Mouse (Mus musculus) heart, embryonic 15.5 days (tissue): Measurements from ENCODE around the gene Timm23. TPM values are rescaled to one million over a fixed set of nuclear protein-coding genes. Genes with fewer than 3 reads are reported as not detected.
A peak's percentile ranks its signal among the peaks of the same experiment; 100 is the strongest.
"Not testable (repeated sequence)": the region's sequence is repeated elsewhere in the genome, so short reads cannot be mapped to it uniquely, and the experiment has no call there.

ENCODE experiments used
- ATAC-seq: fragments of 200-750 bp; cut with Nextera tagmentation; replicated peaks from 2 replicates; pipeline ENCODE4 v1.8.0; 2017; ENCODE audit warnings: low read depth, moderate TSS enrichment; ENCODE audit not compliant: insufficient number of reproducible peaks, insufficient read depth, low FRiP score
- H3K27ac ChIP-seq: fragments of 300-500 bp; sonication (generic); 2 replicates; pipeline ENCODE4 v1.5.1; 2015; ENCODE audit warnings: mild to moderate bottlenecking, inconsistent platforms
- H3K27me3 ChIP-seq: fragments of 300-500 bp; sonication (generic); 2 replicates; pipeline ENCODE4 v1.6.1; 2015; ENCODE audit warnings: inconsistent platforms
- H3K36me3 ChIP-seq: fragments of 300-500 bp; sonication (generic); 2 replicates; pipeline ENCODE4 v1.6.1; 2015; ENCODE audit warnings: mild to moderate bottlenecking, inconsistent platforms
- H3K4me1 ChIP-seq: fragments of 300-500 bp; sonication (generic); replicated peaks from 2 replicates; pipeline ENCODE4 v1.6.1; 2015; ENCODE audit warnings: inconsistent platforms
- H3K4me2 ChIP-seq: fragments of 300-500 bp; sonication (generic); 2 replicates; pipeline ENCODE4 v1.6.1; 2015; ENCODE audit warnings: inconsistent platforms, mild to moderate bottlenecking, moderate library complexity
- H3K4me3 ChIP-seq: fragments of 300-500 bp; sonication (generic); 2 replicates; pipeline ENCODE4 v1.5.1; 2015; ENCODE audit warnings: mild to moderate bottlenecking, inconsistent platforms
- H3K9ac ChIP-seq: fragments of 300-500 bp; sonication (generic); 2 replicates; pipeline ENCODE4 v1.6.1; 2015; ENCODE audit warnings: mild to moderate bottlenecking, inconsistent platforms
- H3K9me3 ChIP-seq: fragments of 300-500 bp; sonication (generic); replicated peaks from 2 replicates; pipeline ENCODE4 v1.6.1; 2016; ENCODE audit warnings: inconsistent platforms
- WGBS: fragments of 180-500 bp; shearing (Covaris S2); methylation state at CpG from one replicate; pipeline ENCODE4 v1.1.7; 2015; ENCODE audit warnings: mixed read lengths; 5-methylcytosine and 5-hydroxymethylcytosine counted together
- polyA plus RNA-seq: library from polyadenylated mRNA; unstranded; fragments of >200 nt; fragmentation: Nextera tagmentation; extraction: Ambion mirVana; gene quantifications from 2 replicates; pipeline ENCODE4 v1.2.1, GENCODE M21; 2015

Timm23 gene
- 288 and 312 TPM in 2 replicates for polyA plus RNA-seq

DNA sequence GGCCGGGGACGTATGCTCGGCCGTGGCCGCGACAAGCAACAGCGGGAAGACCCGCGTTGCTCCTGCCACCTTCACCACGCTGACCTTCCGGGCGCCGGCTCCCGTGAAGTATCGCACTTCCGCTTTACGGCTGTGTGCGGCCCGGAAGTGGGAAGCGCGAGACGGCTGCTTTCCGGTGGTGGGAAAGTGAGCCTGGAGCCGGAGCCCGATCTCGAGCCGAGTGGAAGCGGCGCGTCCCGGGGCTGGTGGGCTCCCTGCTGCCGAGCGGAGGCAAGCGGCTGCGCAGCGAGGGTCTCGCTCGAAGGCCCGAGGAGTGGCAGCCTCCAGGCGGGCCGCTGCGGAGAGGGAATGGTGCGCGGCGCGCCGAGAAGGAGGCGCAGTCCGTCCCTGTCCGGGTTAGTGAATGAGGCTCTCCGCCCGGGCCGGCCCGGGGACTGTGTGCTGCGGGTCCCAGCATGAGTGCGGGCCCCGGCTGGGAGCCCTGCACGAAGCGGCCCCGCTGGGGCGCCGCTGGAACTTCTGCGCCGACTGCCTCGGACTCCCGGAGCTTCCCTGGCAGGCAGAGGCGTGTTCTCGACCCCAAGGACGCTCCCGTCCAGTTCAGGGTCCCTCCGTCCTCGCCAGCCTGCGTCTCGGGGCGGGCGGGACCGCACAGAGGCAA is at the start of gene Timm23, which contains the start of gene Parg:
Gene Timm23 (minus strand): TSS at position 108 of the 661 bp plus-strand sequence.
Gene Parg (plus strand): TSS at position 159 of the 661 bp plus-strand sequence.
- H3K9me3 ChIP-seq: no peaks in the 10 kb centered on the region
- H3K4me1 ChIP-seq: peaks cover 25% of the 10 kb centered on the region
- peak within 1 kb of the TSS; percentile 83 for H3K27ac ChIP-seq
- peak within 1 kb of the TSS; percentile 74 for H3K4me2 ChIP-seq
- peak; percentile 95 for ATAC-seq
- peak within 1 kb of the TSS; percentile 84 for H3K4me3 ChIP-seq
- peaks cover 27% of the 10 kb centered on the region for H3K36me3 ChIP-seq
- H3K9ac ChIP-seq: peak within 1 kb of the TSS; percentile 90
- WGBS: 0% methylated on average over 76 of the region's 77 CpGs
- no peaks in the 10 kb centered on the region for H3K27me3 ChIP-seq

DNA sequence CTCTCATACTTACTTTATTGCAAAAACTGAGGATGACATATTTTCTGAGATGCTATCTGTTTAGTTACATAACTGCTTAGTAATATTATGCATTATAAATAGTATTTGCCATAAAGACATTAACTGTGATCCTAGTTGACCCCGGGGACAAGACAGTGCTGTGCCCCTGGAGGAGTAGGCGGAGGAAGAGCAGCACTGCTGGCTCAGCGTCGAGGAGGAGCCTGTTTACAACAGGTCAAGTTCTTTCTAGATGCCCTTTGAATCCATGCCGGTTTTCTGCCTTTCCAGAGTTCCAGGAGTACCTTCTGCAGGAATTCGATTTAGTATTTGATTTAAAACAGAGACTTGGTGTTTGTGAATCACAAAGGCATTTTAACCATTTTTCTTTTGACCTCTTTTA is 47.9 kb upstream of the Timm23 start:
- no peak overlapping the region for H3K9ac ChIP-seq
- H3K4me3 ChIP-seq: no peak overlapping the region
- no peaks in the 10 kb centered on the region for H3K27me3 ChIP-seq
- no peak overlapping the region for H3K4me2 ChIP-seq
- 88% methylated on average over 6 of the region's 6 CpGs for WGBS
- no peaks in the 10 kb centered on the region for H3K4me1 ChIP-seq
- H3K27ac ChIP-seq: no peak overlapping the region
- no peaks in the 10 kb centered on the region for H3K9me3 ChIP-seq
- peaks cover 3% of the 10 kb centered on the region for H3K36me3 ChIP-seq
- no peak for ATAC-seq

DNA sequence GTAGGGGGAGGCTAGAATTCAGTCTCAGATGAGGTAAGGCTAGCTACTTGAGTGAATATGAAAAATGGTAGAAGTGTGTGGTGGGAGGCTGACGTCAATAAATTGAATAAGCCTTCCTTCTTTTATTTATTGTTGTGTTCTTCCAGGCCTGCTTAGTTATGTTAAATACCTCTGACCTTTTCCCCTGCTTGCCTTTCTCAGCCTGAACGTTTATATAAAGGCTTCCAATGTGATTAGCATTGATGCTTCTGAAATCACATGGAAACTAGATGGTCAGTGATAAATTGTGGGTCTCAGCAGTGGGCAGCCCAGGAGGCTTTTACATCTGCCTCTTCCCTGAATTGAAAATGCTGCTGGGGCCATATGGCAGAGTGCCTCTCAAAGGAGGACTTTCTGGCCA is 44.3 kb upstream of the Timm23 start:
- H3K9me3 ChIP-seq: no peaks in the 10 kb centered on the region
- no peak for ATAC-seq
- WGBS: 71% methylated on average over 2 of the region's 2 CpGs
- H3K27ac ChIP-seq: no peak overlapping the region
- H3K4me1 ChIP-seq: no peaks in the 10 kb centered on the region
- H3K36me3 ChIP-seq: peaks cover 20% of the 10 kb centered on the region
- H3K9ac ChIP-seq: no peak overlapping the region
- H3K27me3 ChIP-seq: no peaks in the 10 kb centered on the region
- no peak overlapping the region for H3K4me3 ChIP-seq
- no peak overlapping the region for H3K4me2 ChIP-seq

DNA sequence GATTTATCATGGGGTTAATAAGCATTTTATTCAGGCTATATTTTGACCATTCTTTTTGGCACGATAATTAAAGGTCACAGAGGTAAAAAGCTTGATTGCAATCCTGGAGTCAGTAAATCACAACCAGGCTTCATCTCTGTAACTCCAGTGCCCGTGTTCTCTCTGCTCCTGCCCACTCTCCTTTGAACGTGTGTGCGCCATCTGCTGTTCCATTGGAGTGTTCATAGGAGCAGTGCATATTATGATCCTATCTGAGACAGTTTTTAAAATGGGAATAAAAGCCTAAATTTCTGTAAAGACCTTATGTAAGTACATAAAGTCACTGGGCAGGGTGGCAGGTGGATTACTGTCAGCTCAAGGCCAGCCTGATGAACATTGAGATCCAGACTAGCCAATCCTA is 40.7 kb upstream of the Timm23 start:
- 73% methylated on average over 4 of the region's 4 CpGs for WGBS
- no peaks in the 10 kb centered on the region for H3K9me3 ChIP-seq
- H3K4me1 ChIP-seq: no peaks in the 10 kb centered on the region
- peaks cover 26% of the 10 kb centered on the region for H3K36me3 ChIP-seq
- H3K27ac ChIP-seq: no peak overlapping the region
- no peak for ATAC-seq
- no peak overlapping the region for H3K4me3 ChIP-seq
- no peaks in the 10 kb centered on the region for H3K27me3 ChIP-seq
- no peak overlapping the region for H3K9ac ChIP-seq
- no peak overlapping the region for H3K4me2 ChIP-seq

DNA sequence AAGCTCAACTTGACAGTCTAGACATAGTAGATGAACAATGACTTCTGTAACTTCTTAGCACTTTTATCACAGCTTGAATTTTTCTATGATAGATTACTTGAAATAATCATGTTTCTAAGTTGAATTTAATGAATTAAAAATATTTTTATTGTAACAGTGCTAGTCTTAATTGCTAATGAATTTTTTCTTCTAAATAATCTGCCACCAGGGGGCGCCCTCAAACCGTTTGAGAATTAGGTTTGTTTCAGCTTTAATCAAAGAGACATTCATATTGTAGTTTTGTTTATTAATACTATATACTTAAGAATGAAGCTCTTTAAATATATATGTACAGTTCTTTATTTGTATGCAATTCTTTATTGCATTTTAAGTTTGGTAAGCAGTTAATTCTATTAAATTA is 27.3 kb upstream of the Timm23 start:
- no peak overlapping the region for H3K27ac ChIP-seq
- no peaks in the 10 kb centered on the region for H3K4me1 ChIP-seq
- H3K27me3 ChIP-seq: no peaks in the 10 kb centered on the region
- H3K9me3 ChIP-seq: no peaks in the 10 kb centered on the region
- H3K4me2 ChIP-seq: no peak overlapping the region
- no peak for ATAC-seq
- H3K36me3 ChIP-seq: no peaks in the 10 kb centered on the region; the same call in 1 of the 2 replicates
- 0% methylated on average over 2 of the region's 2 CpGs for WGBS
- no peak overlapping the region for H3K4me3 ChIP-seq
- H3K9ac ChIP-seq: no peak overlapping the region

DNA sequence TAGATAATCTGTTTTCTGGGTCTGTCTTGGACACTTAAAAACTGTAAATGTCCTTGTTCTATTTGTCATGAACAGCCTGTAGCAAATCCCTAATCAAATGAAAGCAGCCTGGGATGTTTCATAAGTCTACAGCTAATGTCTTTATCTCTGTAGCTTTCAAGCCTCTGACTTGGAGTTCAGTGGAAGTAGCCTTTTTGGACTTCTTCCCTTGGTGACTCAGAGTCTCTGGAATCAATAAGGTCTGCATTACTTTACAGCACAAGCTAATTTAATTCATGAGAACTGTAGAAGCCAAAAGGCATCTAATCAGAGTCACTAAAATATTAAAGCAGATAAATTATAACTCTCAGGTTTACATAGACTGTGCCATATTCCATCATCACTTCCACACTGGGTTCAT is 24.9 kb upstream of the Timm23 start:
- no peak overlapping the region for H3K4me3 ChIP-seq
- H3K4me2 ChIP-seq: no peak overlapping the region
- H3K27ac ChIP-seq: no peak overlapping the region
- no peak overlapping the region for H3K9ac ChIP-seq
- no peaks in the 10 kb centered on the region; the same call in 1 of the 2 replicates for H3K36me3 ChIP-seq
- ATAC-seq: no peak
- H3K27me3 ChIP-seq: no peaks in the 10 kb centered on the region
- no peaks in the 10 kb centered on the region for H3K9me3 ChIP-seq
- H3K4me1 ChIP-seq: no peaks in the 10 kb centered on the region

DNA sequence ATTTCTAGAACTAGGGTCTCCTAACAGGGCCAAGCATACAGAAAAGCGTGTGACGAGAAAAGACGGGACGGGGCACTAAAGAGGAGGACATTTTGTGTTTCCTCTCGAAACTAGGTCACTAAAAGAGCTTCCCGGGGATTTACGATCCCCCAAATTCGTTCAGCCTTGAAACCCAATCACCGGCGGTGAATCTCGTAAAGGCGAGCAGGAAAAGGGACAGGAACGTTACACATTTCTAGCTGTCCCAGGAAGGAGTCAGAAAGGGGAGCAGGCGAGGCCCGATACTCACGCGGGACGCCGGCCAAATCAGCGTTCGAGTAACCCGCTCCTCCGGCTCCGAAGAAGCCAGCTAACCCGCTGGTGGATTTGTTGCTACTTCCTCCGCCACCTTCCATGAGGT is 344 bp downstream of the Timm23 start:
- H3K4me2 ChIP-seq: peak overlapping the region; percentile 74
- under 1% methylated on average over 26 of the region's 26 CpGs for WGBS
- peak overlapping the region; percentile 83 for H3K27ac ChIP-seq
- peaks cover 30% of the 10 kb centered on the region for H3K36me3 ChIP-seq
- H3K27me3 ChIP-seq: no peaks in the 10 kb centered on the region
- peak overlapping the region; percentile 90 for H3K9ac ChIP-seq
- H3K4me3 ChIP-seq: peak overlapping the region; percentile 84
- no peaks in the 10 kb centered on the region for H3K9me3 ChIP-seq
- peaks cover 25% of the 10 kb centered on the region for H3K4me1 ChIP-seq
- ATAC-seq: peak; percentile 15; the same call in 1 of the 2 replicates

DNA sequence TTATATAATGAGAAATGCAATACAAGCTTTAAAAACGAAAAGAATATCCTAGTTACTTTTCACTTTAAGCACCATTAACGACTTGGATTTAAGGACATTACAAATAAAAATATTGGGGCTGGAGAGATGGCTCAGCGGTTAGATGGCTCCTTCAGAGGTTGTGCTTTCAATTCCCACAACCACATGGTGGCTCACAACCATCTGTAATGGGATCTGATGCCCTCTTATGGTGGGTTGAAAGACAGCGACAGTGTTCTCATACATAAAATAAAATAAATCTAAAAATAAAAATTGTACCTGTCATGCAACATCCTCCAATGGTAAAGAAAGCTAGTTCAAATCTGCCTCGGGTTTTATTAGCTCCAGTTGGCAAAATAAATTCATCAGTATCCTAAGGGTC is 8.1 kb downstream of the Timm23 start:
- H3K36me3 ChIP-seq: peaks cover 68% of the 10 kb centered on the region
- not testable (repeated sequence) for H3K9me3 ChIP-seq, H3K27me3 ChIP-seq, ATAC-seq, H3K27ac ChIP-seq, H3K4me3 ChIP-seq, H3K9ac ChIP-seq, H3K4me2 ChIP-seq, H3K4me1 ChIP-seq
- 77% methylated on average over 5 of the region's 5 CpGs for WGBS

DNA sequence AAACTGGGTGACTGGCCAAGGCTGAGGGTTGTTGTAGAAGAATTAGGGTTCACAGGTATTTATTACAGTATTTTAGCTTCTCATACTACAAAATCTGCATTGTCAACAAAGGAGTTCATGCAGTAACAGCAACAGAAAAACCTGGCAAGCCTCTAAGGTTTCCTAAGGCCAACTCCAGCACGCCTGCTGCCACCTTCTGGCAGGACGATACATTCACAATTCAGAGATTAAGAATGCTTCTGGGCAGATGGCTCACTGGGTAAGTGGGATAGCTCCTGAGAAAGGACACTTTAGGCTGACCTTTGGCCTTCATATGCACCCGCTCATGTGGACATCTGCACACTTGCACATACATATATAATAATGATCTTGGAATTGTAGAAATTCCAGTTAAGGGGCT is 9.3 kb downstream of the Timm23 start:
- 43% methylated on average over 3 of the region's 3 CpGs for whole genome bisulfite sequencing
- H3K27me3 ChIP-seq: no peaks in the 10 kb centered on the region
- no peak overlapping the region for H3K27ac ChIP-seq
- ATAC-seq: no peak
- no peak overlapping the region for H3K9ac ChIP-seq
- no peaks in the 10 kb centered on the region for H3K9me3 ChIP-seq
- H3K36me3 ChIP-seq: peaks cover 70% of the 10 kb centered on the region
- no peak overlapping the region for H3K4me2 ChIP-seq
- H3K4me3 ChIP-seq: no peak overlapping the region
- no peaks in the 10 kb centered on the region for H3K4me1 ChIP-seq

DNA sequence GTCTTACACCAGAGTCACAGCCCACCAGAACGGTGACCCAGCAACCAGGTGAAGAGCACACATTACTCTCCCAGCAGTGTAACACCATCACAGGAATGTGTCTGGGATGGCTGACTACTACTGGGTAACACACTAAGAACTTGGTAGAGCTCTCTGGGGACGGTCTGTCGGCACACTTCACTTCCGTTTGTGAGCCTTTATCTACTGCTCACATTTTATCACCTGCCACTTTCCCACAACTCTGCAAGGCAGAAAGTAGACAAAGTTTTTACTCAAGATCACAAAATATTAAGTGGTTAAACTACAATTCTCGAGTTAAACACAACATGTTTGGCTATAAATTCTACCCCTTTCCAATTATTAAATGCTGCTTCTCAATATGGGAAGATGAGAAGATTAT is 9.8 kb downstream of the Timm23 start:
- Histone ChIP-seq H3K4me2 (no peak overlapping the region), H3K27ac (no peak overlapping the region), H3K9me3 (no peaks in the 10 kb centered on the region), H3K36me3 (peaks cover 70% of the 10 kb centered on the region), H3K9ac (no peak overlapping the region), H3K4me1 (no peaks in the 10 kb centered on the region), H3K4me3 (no peak overlapping the region), H3K27me3 (no peaks in the 10 kb centered on the region)
- ATAC-seq: no peak
- WGBS: 69% methylated on average over 5 of the region's 5 CpGs

DNA sequence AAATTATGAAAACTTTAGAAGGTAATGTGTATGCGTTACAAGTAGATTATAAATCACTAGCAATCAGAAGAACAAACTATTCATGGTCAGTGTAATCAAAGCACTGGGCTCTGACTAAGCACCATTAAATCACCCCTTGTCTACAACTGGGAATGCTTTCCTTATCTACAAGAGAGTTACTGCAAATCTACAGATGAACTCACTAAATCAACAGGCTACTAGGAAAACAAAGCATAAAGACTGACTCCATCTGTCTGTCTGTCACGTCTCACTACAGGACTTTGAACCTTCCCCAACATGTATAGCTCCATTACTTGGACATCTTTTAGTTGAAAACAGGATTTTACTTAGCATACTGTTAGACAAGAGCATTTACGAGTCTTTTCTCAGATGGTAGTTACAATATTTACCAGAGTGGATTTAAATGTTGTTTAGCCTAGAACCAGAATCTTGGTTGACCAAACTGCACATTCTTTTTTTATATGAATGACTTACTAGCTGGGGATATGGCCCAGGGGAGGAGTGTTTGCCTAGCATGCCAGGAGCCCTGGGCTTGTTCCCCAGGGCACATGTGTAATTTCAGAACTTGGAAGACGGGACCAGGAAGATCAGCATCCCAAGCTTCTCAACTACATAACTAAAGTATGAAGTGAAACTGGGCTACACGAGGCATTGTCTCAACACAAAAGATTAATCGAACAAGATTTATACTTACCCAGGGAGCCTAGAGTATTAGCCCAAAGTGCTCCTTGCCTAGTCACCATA is 10.9 kb downstream of the Timm23 start:
- Histone ChIP-seq H3K4me2 (no peak overlapping the region), H3K4me1 (no peaks in the 10 kb centered on the region), H3K4me3 (no peak overlapping the region), H3K27me3 (no peaks in the 10 kb centered on the region), H3K36me3 (peaks cover 75% of the 10 kb centered on the region), H3K27ac (no peak overlapping the region), H3K9me3 (no peaks in the 10 kb centered on the region), H3K9ac (no peak overlapping the region)
- WGBS: 83% methylated on average over 6 of the region's 6 CpGs
- ATAC-seq: no peak
